Mouse (Mus musculus) ZHBTc4 (cell line): ENCODE measurements at regions not wholly inside any gene's neighbourhood (a gene's known extent, or its start where the extent isn't known, plus 50 kb on each side); places are given as distances from the start of the nearest gene placed in this dataset.

Experiments
- DNase-seq: peaks from one replicate; pipeline ENCODE4 v3.0.0-alpha.2; 2011; ENCODE audit warnings: low read depth, low spot score

- DNase-seq, result peak; percentile 77
Measured at GRCm38 (mm10) chr1:51411726-51412125, 66.5 kb downstream of the Nabp1 start.

- DNase-seq, result no peak
Measured at GRCm38 (mm10) chr1:51403632-51404031, 74.6 kb downstream of the Nabp1 start.

GRCm38 (mm10) chr1:51402533-51402925, 75.7 kb downstream of the Nabp1 start:
- no peak for DNase-seq

GRCm38 (mm10) chr1:51401846-51402532, 76.2 kb downstream of the Nabp1 start:
- no peak for DNase-seq

- DNase-seq, result peak; percentile 56
Measured at GRCm38 (mm10) chr1:51400541-51400940, 77.7 kb downstream of the Nabp1 start.

- DNase-seq, result no peak
Measured at GRCm38 (mm10) chr1:51386874-51387273, 91.4 kb downstream of the Nabp1 start.

- no peak for DNase-seq
Measured at GRCm38 (mm10) chr1:51384051-51384450, 94.2 kb downstream of the Nabp1 start.

GRCm38 (mm10) chr1:51380240-51380639, 91.3 kb downstream of the Cavin2 start:
- no peak for DNase-seq

- no peak for DNase-seq
Measured at GRCm38 (mm10) chr1:51367587-51367986, 78.7 kb downstream of the Cavin2 start.

- DNase-seq, result no peak
Measured at GRCm38 (mm10) chr1:51360095-51360494, 71.2 kb downstream of the Cavin2 start.
